Mouse (Mus musculus): ENCODE measurements around the gene Foxm1. TPM values are rescaled to one million over a fixed set of nuclear protein-coding genes. Genes with fewer than 3 reads are reported as not detected.

Gene Foxm1
- polyA plus RNA-seq, 1 experiment from 2014 or later, result 5.7 TPM

GRCm38 (mm10) chr6:128425046-128425445, 62.3 kb downstream of the Foxm1 start:
- DNase-seq (no peak), ATAC-seq (no peak)
- no peak for TF ChIP-seq CTCF (IDR thresholded peaks at IDR 0.05; ENCODE audit: low read depth)
- TF ChIP-seq EP300 (IDR thresholded peaks at IDR 0.05; ENCODE audit: low read depth), result no peak
- Histone ChIP-seq H3K27me3 (ENCODE audit: insufficient read depth, low read length) (no peaks in the 10 kb centered on the region), H3K9me3 (ENCODE audit: low read length) (no peaks in the 10 kb centered on the region), H3K27ac (ENCODE audit: low read depth) (peak overlapping the region; percentile 91), H3K4me2 (ENCODE audit: low read depth, low read length) (peak overlapping the region; percentile 81), H3K36me3 (replicated peaks; ENCODE audit: insufficient read depth, low read length) (peaks cover 9% of the 10 kb centered on the region), H3K9ac (replicated peaks) (peak overlapping the region; percentile 74), H3K4me3 (ENCODE audit: low read depth, low read length) (peak overlapping the region; percentile 69), H3K4me1 (ENCODE audit: insufficient read depth) (no peaks in the 10 kb centered on the region; the same call in none of the 2 replicates)
- 22% methylated on average over 9 of the region's 9 CpGs for WGBS (ENCODE audit: insufficient replicate concordance)

Other genes with a start within 250 kb of the Foxm1 start
- gene Tspan9, start 219.4 kb upstream of the Foxm1 start, polyA plus RNA-seq (2015; fragmentation: Nextera tagmentation; extraction: Ambion mirVana), result 17.7 and 19.6 TPM in 2 replicates
- 0.28 and 0.34 TPM in 2 replicates for gene Tead4, start 62.1 kb upstream of the Foxm1 start, polyA plus RNA-seq (2015; fragmentation: Nextera tagmentation; extraction: Ambion mirVana)
- 0.81 and 1.2 TPM in 2 replicates for gene Tulp3, start 7.1 kb upstream of the Foxm1 start, polyA plus RNA-seq (2015; fragmentation: Nextera tagmentation; extraction: Ambion mirVana)
- 30.0 and 31.3 TPM in 2 replicates for gene Rhno1, start 56 bp upstream of the Foxm1 start, polyA plus RNA-seq (2015; fragmentation: Nextera tagmentation; extraction: Ambion mirVana)
- not detected in 2 replicates for gene Tex52, start 12.5 kb downstream of the Foxm1 start, polyA plus RNA-seq (2015; fragmentation: Nextera tagmentation; extraction: Ambion mirVana)
- not detected in 2 replicates for gene Gm44596, start 12.5 kb downstream of the Foxm1 start, polyA plus RNA-seq (2015; fragmentation: Nextera tagmentation; extraction: Ambion mirVana)
- gene Nrip2, start 36.3 kb downstream of the Foxm1 start, polyA plus RNA-seq (2015; fragmentation: Nextera tagmentation; extraction: Ambion mirVana), result 0.42 and 0.45 TPM in 2 replicates
- 5.6 and 7.7 TPM in 2 replicates for gene Itfg2, start 62.0 kb downstream of the Foxm1 start, polyA plus RNA-seq (2015; fragmentation: Nextera tagmentation; extraction: Ambion mirVana)
- gene Fkbp4, start 75.7 kb downstream of the Foxm1 start, polyA plus RNA-seq (2015; fragmentation: Nextera tagmentation; extraction: Ambion mirVana), result 79.9 and 80.2 TPM in 2 replicates
- gene Pzp, start 163.8 kb downstream of the Foxm1 start, polyA plus RNA-seq (2015; fragmentation: Nextera tagmentation; extraction: Ambion mirVana), result 1,244 and 1,400 TPM in 2 replicates
- gene A2ml1, start 218.6 kb downstream of the Foxm1 start, polyA plus RNA-seq (2015; fragmentation: Nextera tagmentation; extraction: Ambion mirVana), result 29.7 and 30.6 TPM in 2 replicates

Measured in liver, postnatal 0 days (tissue).